Mouse (Mus musculus) induced T-regulatory cell, adult 2 months (primary cell): ENCODE measurements around the gene Trpc2.

ENCODE experiments used
- DNase-seq: peaks from one replicate; pipeline ENCODE4 v3.0.0-alpha.2; 2012; ENCODE audit warnings: low read depth

Trpc2 gene

GRCm38 (mm10) chr7:102082816-102083215 lies at the start of gene Trpc2:
TSS of gene Trpc2 (plus strand) at chr7:102083116.
- no peak for DNase-seq

DNA sequence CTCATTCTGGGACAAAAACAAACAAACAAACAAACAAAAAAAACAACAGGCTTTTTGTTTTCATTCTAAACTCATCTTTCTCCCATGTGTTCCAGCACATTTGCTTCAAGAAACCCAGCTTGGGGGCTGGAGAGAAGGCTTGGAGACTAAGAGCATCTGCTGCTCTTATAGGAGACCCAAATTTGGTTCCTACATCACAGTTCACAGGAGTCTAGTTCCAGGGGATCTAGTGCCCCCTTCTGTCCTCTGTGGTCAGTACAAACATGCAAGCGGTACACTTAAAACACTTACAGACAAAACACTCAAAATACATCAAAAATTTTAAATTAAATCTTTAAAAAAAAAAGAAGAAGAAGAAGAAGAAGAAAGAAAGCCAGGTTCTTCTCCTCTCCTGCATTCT lies 48.0 kb upstream of the Trpc2 start:
- DNase-seq: peak; percentile 29

DNA sequence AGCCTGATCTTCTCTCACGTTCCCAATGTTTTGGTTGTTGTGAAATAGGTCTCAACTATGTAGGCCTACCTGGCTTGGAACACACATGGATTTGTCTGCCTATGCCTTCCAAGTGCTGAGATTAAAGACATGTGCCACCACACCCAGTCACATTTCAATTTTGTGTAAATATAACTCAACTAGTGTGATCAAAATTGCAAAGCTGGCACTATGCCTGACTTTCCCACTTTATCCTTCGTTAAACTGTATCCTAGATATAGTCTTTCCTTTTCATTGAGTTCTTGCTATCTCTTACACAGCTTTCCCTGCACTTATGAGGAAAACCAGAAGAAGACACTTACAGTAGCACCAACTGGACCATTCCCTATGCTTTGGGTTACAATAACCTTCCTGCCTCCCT lies 47.4 kb upstream of the Trpc2 start:
- DNase-seq: no peak

- no peak for DNase-seq
These were observed 45.6 kb upstream of the Trpc2 start for GRCm38 (mm10) chr7:102037318-102037717.

DNA sequence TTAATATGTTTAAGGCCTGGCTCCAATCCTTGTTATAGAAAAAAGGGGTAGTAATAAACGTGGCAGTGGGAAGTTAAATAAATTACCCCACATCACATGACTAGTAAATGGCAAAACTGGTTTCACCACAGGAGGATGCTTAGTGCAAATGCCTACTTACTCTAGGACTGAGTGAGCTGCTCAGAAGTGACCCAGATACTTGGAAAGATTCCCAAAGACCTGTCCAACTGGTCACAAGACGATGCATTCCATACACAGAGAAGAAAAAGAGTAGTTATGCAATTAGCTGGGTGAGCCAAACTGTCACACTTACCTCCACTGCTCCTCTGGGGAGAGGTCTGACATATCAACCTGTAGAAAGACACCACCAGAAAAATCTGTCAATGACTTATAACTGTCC lies 40.6 kb upstream of the Trpc2 start:
- DNase-seq: no peak

DNA sequence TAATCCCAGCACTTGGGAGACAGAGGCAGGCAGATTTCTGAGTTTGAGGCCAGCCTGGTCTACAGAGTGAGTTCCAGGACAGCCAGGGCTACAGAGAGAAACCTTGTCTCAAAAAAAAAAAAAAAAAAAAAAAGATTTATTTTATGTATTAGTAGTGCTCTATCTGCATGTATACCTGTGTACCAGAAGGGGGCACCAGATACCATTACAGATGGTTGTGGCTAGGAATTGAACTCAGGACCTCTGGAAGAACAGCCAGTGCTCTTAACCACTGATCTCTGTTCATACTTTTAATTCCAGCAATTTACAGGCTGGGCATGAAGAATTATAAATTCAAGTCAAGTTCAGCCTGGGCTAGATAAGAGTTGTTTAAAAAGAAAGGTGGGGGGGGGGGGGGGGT lies 34.4 kb upstream of the Trpc2 start:
- peak; percentile 67 for DNase-seq

DNA sequence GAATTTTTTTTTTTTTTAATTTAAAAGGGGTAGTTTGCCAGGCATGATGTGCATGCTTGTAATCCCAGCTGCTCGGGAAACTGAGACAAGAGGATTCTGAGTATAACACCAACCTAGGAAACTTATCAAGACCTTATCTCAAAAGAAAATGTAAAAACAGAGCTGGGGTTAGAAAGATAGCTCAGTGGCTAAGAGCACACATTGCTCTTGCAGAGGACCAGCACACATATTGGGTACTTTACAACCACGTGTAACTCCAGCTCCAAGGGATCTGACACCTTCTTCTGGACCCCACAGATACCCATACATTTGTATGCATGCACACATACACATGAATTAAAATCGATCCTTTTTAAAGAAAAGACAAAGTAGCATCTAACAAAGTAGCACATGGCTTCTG lies 21.6 kb upstream of the Trpc2 start:
- DNase-seq: no peak

GRCm38 (mm10) chr7:102062203-102062602 lies 20.7 kb upstream of the Trpc2 start:
- DNase-seq: no peak

- DNase-seq: peak; percentile 51
These were observed 19.0 kb upstream of the Trpc2 start for GRCm38 (mm10) chr7:102063891-102064290.

DNA sequence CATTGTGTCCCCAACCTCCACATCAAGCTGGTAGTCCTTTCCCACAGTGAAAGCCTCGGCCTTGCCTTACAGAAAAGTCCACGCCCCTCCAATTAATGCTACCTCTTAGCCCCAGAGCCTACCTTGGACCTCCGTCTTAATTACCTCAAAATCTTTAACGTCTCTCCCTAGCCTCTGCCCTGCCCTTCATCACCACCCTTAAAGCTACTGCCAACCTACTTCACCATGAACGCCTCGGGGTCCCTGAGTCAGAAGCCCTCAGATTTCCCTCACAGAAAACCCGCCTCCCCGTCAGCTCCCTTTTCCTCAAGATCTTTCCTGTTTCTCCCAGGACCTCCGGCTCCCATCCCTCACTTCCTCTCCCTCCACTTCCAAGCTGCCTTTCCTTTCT lies 18.3 kb upstream of the Trpc2 start:
- no peak for DNase-seq

GRCm38 (mm10) chr7:102065046-102065891 lies 17.6 kb upstream of the Trpc2 start, which contains the start of the genes Rnf121, Xndc1 and Xntrpc:
TSS of gene Rnf121 (minus strand) at chr7:102065469.
TSS of gene Xndc1 (plus strand) at chr7:102065511.
TSS of gene Xntrpc (plus strand) at chr7:102065713.
- DNase-seq: peak; percentile 96

DNA sequence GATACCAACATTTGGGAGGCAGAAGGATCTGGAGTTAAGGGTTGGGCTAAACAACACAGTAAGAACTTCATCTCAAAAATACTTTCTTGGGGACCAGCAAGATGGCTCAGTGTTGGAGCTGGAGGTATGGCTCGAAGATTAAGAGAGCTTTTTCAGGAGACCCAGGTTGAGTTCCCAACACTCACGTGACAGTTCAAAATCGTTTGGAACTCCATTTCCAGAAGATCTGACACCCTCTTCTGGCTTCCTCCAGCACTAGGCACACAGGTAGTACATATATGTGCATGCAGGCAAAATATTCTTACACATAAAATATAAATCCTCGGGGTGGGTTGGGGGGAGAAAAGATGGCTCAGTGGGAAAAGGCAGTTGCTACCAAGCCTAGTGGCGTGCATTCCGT lies 16.6 kb upstream of the Trpc2 start:
- peak; percentile 20 for DNase-seq

- DNase-seq: peak; percentile 74
These were observed 6.1 kb upstream of the Trpc2 start for GRCm38 (mm10) chr7:102076714-102077296.

DNA sequence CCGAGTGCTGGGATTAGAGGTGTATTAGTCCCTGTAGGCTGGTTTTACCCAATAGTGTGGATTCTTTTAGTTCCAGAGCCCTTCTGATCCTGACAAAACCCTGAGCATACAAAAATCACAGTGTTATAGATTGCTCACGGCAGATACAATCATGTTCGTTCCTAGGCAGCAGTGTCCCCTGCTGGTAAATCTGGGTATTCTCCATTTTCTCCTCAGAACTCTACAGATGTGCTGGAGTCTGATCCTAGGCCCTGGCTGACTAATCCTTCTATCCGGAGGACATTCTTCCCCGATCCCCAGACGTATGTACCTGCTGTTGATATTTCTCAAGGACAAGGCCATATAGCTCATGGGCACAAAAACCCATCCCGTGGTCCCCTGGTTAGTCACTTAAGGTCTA lies 4.4 kb upstream of the Trpc2 start:
- peak; percentile 68 for DNase-seq

DNA sequence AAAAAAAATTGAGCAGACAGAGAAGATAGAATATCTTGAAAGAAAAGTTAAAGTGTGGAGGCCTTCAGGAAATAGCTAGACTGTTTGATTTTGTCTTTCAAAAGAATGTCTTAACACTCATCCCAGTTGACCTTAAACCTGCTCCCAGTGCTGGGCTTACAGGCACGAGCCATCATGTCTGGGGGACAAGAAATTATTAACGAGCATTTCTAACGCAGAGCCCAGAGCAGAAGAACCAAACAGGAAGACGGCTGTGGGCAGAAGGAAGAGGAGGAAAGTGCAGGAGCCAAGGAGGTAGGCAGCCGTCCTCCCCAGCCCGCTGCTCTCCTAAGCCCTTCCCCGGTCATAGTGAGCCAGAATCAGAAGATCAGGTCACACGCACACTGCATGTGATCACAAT lies 2.6 kb upstream of the Trpc2 start:
- no peak for DNase-seq

DNA sequence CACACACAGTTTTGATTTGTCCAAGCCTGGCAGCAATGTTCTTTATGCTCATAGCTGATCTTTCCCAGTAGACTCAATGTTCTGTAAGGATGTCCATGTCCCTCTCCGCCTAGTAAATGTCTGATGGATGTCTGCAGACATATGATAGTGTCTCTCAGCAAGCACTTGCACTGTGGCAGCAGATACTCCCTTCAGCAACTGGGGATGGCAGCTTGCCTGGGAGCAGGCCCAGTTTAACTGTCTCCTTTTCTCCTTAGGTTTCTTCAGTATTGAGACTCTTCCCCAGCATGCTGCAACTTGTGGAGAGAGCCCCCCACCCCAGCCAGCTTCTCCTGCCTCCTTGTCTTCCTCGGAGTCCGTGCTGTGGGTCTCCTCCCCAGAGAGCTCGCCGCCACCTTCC lies 1.1 kb upstream of the Trpc2 start:
- DNase-seq: no peak

DNA sequence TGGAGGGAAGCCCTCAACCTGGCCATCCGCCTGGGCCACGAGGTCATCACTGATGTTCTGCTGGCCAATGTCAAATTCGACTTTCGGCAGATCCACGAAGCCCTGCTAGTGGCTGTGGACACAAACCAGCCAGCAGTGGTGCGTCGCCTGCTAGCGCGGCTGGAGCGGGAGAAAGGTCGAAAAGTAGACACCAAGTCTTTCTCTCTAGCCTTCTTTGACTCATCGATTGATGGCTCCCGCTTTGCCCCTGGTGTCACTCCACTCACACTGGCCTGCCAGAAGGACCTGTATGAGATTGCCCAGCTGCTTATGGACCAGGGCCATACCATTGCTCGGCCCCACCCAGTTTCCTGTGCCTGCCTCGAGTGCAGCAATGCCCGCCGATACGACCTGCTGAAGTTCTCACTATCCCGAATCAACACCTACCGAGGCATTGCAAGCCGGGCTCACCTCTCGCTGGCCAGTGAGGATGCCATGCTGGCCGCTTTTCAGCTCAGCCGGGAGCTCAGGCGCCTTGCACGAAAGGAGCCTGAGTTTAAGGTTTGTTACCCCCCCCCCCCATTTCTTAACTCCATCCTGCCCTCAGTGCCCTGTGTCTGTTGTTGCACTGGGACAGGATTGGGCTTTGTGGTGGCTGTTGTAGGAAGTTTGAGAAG lies 1.3 kb downstream of the Trpc2 start:
- DNase-seq: no peak

- no peak for DNase-seq
These were observed 4.4 kb downstream of the Trpc2 start for GRCm38 (mm10) chr7:102087336-102087735.

- peak; percentile 82 for DNase-seq
These were observed 17.1 kb downstream of the Trpc2 start for GRCm38 (mm10) chr7:102099760-102100661.

DNA sequence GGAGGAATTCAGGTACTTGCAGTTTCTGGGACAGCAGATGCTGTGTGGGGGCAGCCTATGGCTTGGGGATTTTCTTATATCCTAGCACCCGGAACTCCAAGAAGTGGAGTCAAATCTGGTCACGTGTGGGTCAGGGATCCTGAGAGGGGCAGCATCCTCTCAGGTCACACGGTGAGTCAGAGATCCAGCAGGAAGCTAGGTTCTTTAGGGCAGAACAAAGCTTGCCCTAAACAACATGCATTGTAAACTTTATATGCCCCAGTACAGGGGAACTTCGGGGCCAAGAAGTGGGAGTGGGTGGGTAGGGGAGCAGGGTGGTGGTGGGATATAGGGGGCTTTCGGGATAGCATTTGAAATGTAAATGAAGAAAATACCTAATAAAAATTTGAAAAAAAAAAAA lies 18.0 kb downstream of the Trpc2 start:
- DNase-seq: no peak

GRCm38 (mm10) chr7:102101487-102101886 lies 18.6 kb downstream of the Trpc2 start, which contains the start of gene Art1:
TSS of gene Art1 (plus strand) at chr7:102101743.
- no peak for DNase-seq

- no peak for DNase-seq
These were observed 19.3 kb downstream of the Trpc2 start for GRCm38 (mm10) chr7:102102241-102102640.
